Mouse (Mus musculus) bone marrow macrophage, adult 2 months (primary cell): ENCODE data around the gene Cntn4.

Source experiments
- CTCF ChIP-seq: IDR thresholded peaks from 2 replicates; pipeline ENCODE4 v1.5.1; 2012; ENCODE audit warnings: low read depth, mild to moderate bottlenecking, low read length, moderate library complexity
- POLR2A ChIP-seq: IDR thresholded peaks from 2 replicates; pipeline ENCODE4 v1.6.1; 2012; ENCODE audit warnings: mild to moderate bottlenecking, low read depth, low read length, borderline replicate concordance

DNA sequence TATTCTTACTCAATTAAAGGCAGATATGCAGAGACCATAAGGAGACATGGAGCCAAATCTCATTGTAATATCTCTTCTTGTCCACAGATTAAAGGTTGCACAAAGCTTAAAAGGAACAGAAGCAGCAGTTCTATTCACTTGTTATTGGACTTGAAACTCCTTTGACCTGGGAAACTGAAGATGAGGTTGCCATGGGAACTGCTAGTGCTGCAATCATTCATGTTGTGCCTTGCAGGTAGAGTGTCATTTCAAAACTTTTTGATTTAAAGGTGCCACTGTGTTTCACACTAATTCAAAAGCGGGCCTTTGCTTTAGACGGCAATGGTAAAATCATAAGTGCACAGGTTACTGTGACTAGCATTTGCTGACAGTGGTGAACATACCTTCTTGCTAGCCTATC, 504.1 kb downstream of the Cntn4 start:
- TF ChIP-seq POLR2A (no peak), CTCF (no peak)
